Mouse (Mus musculus) neutrophil, adult 5-6 weeks (primary cell): ENCODE results near the gene Auts2. TPM values are rescaled to one million over a fixed set of nuclear protein-coding genes. Genes with fewer than 3 reads are reported as not detected.

Source experiments
- ATAC-seq: fragments of 151-379, 151-347 bp; 2 replicates; pipeline ENCODE4 v1.8.0; 2017; ENCODE audit warnings: mild to moderate bottlenecking, moderate TSS enrichment; ENCODE audit not compliant: insufficient number of reproducible peaks, poor library complexity, low FRiP score, severe bottlenecking; ENCODE audit errors: extremely low read depth
- total RNA-seq: library from RNA; stranded (forward); fragments of 200-1000 nt; gene quantifications from 2 replicates; pipeline ENCODE4 v1.2.3, GENCODE M21; 2017

Auts2 gene
- total RNA-seq, 1 experiment from 2014 or later = 0.93 TPM

- ATAC-seq = no peak
Measured at GRCm38 (mm10) chr5:132351139-132351538, 192.0 kb downstream of the Auts2 start.

- no peak for ATAC-seq
Measured at GRCm38 (mm10) chr5:132341315-132341714, 201.8 kb downstream of the Auts2 start.

- ATAC-seq = no peak
Measured at GRCm38 (mm10) chr5:132337677-132338076, 205.5 kb downstream of the Auts2 start.

- no peak for ATAC-seq
Measured at GRCm38 (mm10) chr5:132335719-132336118, 207.4 kb downstream of the Auts2 start.

GRCm38 (mm10) chr5:132334796-132335195, 208.3 kb downstream of the Auts2 start:
- ATAC-seq = no peak

- no peak for ATAC-seq
Measured at GRCm38 (mm10) chr5:132333744-132334143, 209.4 kb downstream of the Auts2 start.

GRCm38 (mm10) chr5:132332521-132332920, 210.6 kb downstream of the Auts2 start:
- no peak for ATAC-seq

- no peak for ATAC-seq
Measured at GRCm38 (mm10) chr5:132329171-132329936, 213.8 kb downstream of the Auts2 start.

- no peak for ATAC-seq
Measured at GRCm38 (mm10) chr5:132324246-132324883, 218.8 kb downstream of the Auts2 start.

- no peak for ATAC-seq
Measured at GRCm38 (mm10) chr5:132323608-132324007, 219.5 kb downstream of the Auts2 start.

- no peak for ATAC-seq
Measured at GRCm38 (mm10) chr5:132322971-132323370, 220.2 kb downstream of the Auts2 start.

- no peak for ATAC-seq
Measured at GRCm38 (mm10) chr5:132318026-132318765, 224.9 kb downstream of the Auts2 start.

GRCm38 (mm10) chr5:132316897-132317296, 226.2 kb downstream of the Auts2 start:
- ATAC-seq = no peak

- ATAC-seq = no peak
Measured at GRCm38 (mm10) chr5:132314300-132314699, 228.8 kb downstream of the Auts2 start.

- no peak for ATAC-seq
Measured at GRCm38 (mm10) chr5:132307000-132307399, 236.1 kb downstream of the Auts2 start.

- no peak for ATAC-seq
Measured at GRCm38 (mm10) chr5:132305354-132305934, 237.7 kb downstream of the Auts2 start.

- ATAC-seq = no peak
Measured at GRCm38 (mm10) chr5:132302778-132303177, 240.4 kb downstream of the Auts2 start.

GRCm38 (mm10) chr5:132300794-132301193, 242.3 kb downstream of the Auts2 start:
- ATAC-seq = no peak

GRCm38 (mm10) chr5:132299716-132300115, 243.4 kb downstream of the Auts2 start:
- ATAC-seq = no peak
